Mouse (Mus musculus): Measurements from ENCODE around the gene Elob. TPM values are rescaled to one million over a fixed set of nuclear protein-coding genes. Genes with fewer than 3 reads are reported as not detected.
A peak's percentile ranks its signal among the peaks of the same experiment; 100 is the strongest.

The Elob gene
- polyA plus RNA-seq (2016; fragmentation: Nextera tagmentation; extraction: Ambion mirVana): 1,047 and 1,081 TPM in 2 replicates

DNA sequence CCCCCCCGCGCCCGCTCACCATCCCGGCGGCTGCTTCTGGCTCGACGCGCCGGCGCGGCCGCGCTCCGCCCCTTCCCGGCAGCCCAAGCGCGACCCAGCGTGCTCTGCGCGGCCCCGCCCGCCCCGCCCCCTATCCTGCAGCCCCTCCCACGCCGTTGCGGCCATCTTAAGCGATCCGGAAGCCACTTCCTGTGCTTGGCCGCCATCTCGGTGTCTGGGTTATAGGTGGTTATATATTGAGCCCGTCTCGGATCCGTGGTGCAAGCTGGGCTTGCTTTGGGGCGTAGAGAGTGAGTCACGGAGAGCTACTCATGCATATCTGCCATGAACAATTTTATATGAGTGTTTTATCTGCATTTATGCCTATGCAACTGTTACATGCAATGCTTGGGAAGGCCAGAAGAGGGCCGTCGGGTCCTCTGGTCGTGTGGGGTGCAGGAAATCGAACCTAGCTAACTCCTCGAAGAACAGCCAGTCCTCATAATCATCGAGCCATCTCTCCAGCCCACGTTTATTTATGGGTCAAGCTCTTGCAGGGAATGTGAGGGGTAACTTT lies at the start of gene Elob:
Elob (minus strand) TSS at position 73 of the 556 bp plus-strand sequence.
- Histone ChIP-seq H3K4me1 (peaks cover 40% of the 10 kb centered on the region), H3K36me3 (peaks cover 35% of the 10 kb centered on the region), H3K27me3 (ENCODE audit: low read depth, poor library complexity, severe bottlenecking) (peaks cover 9% of the 10 kb centered on the region; the same call in 1 of the 2 replicates), H3K4me3 (peak within 1 kb of the TSS; percentile 90), H3K9me3 (replicated peaks) (no peaks in the 10 kb centered on the region), H3K27ac (peak within 1 kb of the TSS; percentile 93)
- DNase-seq (ENCODE audit: low spot score): peak; percentile 93
- WGBS: 2% methylated on average over 40 of the region's 42 CpGs

- no peaks in the 10 kb centered on the region for H3K27me3 ChIP-seq (ENCODE audit: low read depth, poor library complexity, severe bottlenecking)
- H3K27ac ChIP-seq: no peak overlapping the region
- H3K4me1 ChIP-seq: peaks cover 5% of the 10 kb centered on the region; the same call in 1 of the 2 replicates
- DNase-seq (ENCODE audit: low spot score): no peak
- no peak overlapping the region for H3K4me3 ChIP-seq
- no peaks in the 10 kb centered on the region for H3K36me3 ChIP-seq
- H3K9me3 ChIP-seq (replicated peaks): no peaks in the 10 kb centered on the region
- 84% methylated on average over 2 of the region's 2 CpGs for WGBS
These were observed 48.2 kb upstream of the Elob start for GRCm38 (mm10) chr17:23877166-23877565.

GRCm38 (mm10) chr17:23876741-23877140 lies 47.8 kb upstream of the Elob start:
- Histone ChIP-seq H3K4me1 (peaks cover 5% of the 10 kb centered on the region; the same call in 1 of the 2 replicates), H3K27me3 (ENCODE audit: low read depth, poor library complexity, severe bottlenecking) (no peaks in the 10 kb centered on the region), H3K9me3 (replicated peaks) (no peaks in the 10 kb centered on the region), H3K36me3 (no peaks in the 10 kb centered on the region), H3K4me3 (no peak overlapping the region), H3K27ac (no peak overlapping the region)
- WGBS: 75% methylated on average over 3 of the region's 3 CpGs
- no peak for DNase-seq (ENCODE audit: low spot score)

DNA sequence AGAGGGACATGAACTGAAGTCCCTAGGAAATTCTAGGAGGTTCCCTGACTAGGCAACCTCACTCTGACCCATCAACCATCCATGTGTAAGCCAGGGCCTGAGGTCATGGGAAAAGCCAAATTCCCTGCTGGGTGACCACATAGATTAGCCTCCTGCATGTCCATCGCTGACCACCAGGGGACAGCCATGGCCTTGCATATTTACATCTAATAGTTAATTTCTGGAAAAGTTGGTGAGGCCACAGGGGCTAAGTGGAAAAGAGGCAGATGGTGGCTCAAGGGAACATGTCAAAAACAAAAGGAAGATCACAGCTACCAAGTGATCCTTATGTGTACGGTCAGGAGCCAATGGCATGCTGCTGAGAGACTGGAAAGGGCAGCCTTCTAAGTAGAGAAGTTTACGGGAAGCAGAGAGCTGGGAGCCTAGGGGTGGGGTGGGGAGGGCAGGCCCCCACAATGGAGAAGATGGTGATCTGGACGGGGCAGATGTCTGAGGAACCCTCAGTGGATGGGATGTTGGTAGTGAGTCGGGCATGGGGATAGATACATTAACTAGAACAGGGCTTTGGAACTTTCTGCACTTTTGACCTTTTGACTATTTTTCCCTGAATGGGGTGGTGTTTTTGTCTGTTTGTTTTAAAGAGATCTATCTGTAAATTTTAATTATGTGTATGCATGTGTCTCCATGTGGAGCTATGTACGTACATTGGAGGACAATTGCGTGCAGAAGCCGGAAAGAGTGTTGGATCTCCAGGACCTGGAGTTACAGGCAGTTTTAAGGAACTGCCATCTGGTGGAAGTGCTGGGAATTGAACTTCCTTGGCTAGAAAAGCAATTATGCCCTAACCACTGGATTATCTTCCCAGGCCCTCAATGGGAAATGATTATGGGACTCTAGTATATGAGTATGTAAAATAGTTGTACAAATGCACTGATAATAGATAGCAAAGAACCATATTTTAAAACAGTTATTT lies 45.2 kb upstream of the Elob start:
- DNase-seq (ENCODE audit: low spot score): peak; percentile 63
- Histone ChIP-seq H3K27me3 (ENCODE audit: low read depth, poor library complexity, severe bottlenecking) (no peaks in the 10 kb centered on the region), H3K9me3 (replicated peaks) (no peaks in the 10 kb centered on the region), H3K36me3 (no peaks in the 10 kb centered on the region), H3K4me3 (no peak overlapping the region), H3K27ac (no peak overlapping the region), H3K4me1 (peaks cover 13% of the 10 kb centered on the region)
- WGBS: 54% methylated on average over 8 of the region's 8 CpGs

DNA sequence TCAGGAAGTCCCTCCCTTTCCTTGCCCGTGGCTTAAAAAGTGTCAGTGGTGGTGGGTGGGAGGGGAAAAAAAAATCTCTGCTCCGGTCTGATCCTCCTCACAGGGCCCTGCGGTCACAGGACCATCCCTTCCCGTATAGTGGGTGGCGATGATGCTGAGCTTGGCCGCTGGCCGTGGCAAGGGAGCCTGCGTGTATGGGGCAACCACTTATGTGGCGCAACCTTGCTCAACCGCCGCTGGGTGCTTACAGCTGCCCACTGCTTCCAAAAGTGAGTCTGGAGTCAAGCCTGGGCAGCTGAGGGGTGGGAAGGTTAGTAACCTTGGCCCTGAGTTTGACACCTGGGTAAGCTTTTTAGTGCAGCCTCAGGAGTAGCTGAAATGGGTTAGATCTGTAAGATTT lies 39.6 kb upstream of the Elob start:
- Histone ChIP-seq H3K36me3 (no peaks in the 10 kb centered on the region), H3K4me3 (no peak overlapping the region), H3K27me3 (ENCODE audit: low read depth, poor library complexity, severe bottlenecking) (no peaks in the 10 kb centered on the region), H3K27ac (no peak overlapping the region), H3K9me3 (replicated peaks) (no peaks in the 10 kb centered on the region), H3K4me1 (peaks cover 8% of the 10 kb centered on the region; the same call in 1 of the 2 replicates)
- WGBS: 93% methylated on average over 11 of the region's 11 CpGs
- DNase-seq (ENCODE audit: low spot score): no peak

GRCm38 (mm10) chr17:23867756-23868155 lies 38.8 kb upstream of the Elob start, which contains the start of gene Prss21:
TSS of gene Prss21 (plus strand) at chr17:23868056.
- H3K27ac ChIP-seq: no peak within 1 kb of the TSS
- WGBS: 85% methylated on average over 15 of the region's 15 CpGs
- no peak for DNase-seq (ENCODE audit: low spot score)
- peaks cover 8% of the 10 kb centered on the region; the same call in 1 of the 2 replicates for H3K4me1 ChIP-seq
- no peaks in the 10 kb centered on the region for H3K36me3 ChIP-seq
- no peaks in the 10 kb centered on the region for H3K27me3 ChIP-seq (ENCODE audit: low read depth, poor library complexity, severe bottlenecking)
- no peak within 1 kb of the TSS for H3K4me3 ChIP-seq
- H3K9me3 ChIP-seq (replicated peaks): no peaks in the 10 kb centered on the region

- no peaks in the 10 kb centered on the region for H3K36me3 ChIP-seq
- 87% methylated on average over 4 of the region's 4 CpGs for WGBS
- H3K4me1 ChIP-seq: no peaks in the 10 kb centered on the region
- H3K9me3 ChIP-seq (replicated peaks): no peaks in the 10 kb centered on the region
- H3K27me3 ChIP-seq (ENCODE audit: low read depth, poor library complexity, severe bottlenecking): no peaks in the 10 kb centered on the region
- H3K27ac ChIP-seq: no peak overlapping the region
- DNase-seq (ENCODE audit: low spot score): no peak
- no peak overlapping the region for H3K4me3 ChIP-seq
These were observed 34.0 kb upstream of the Elob start for GRCm38 (mm10) chr17:23862926-23863325.

DNA sequence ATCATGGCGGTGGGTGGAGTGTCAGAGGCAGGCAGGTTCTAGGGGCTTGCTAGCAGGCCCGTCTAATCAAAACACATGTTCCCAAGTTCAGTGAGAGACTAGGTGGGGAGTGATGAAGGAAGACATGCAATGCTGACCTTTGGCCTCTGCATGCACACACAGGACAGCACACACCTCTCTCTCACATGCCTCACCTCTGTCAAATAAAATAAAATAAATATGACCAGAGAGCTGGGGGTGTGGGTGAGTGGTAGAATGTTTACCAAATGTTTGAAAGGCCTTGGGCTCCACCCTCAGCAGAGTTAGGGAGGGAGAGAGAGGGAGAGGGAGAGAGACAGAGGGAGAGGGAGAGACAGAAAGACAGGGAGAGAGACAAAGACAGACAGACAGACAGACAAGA lies 29.0 kb upstream of the Elob start:
- H3K4me1 ChIP-seq: peaks cover 8% of the 10 kb centered on the region
- H3K4me3 ChIP-seq: no peak overlapping the region
- no peak overlapping the region for H3K27ac ChIP-seq
- no peaks in the 10 kb centered on the region for H3K36me3 ChIP-seq
- WGBS: 70% methylated on average over 2 of the region's 2 CpGs
- no peak for DNase-seq (ENCODE audit: low spot score)
- H3K27me3 ChIP-seq (ENCODE audit: low read depth, poor library complexity, severe bottlenecking): no peaks in the 10 kb centered on the region
- H3K9me3 ChIP-seq (replicated peaks): no peaks in the 10 kb centered on the region

DNA sequence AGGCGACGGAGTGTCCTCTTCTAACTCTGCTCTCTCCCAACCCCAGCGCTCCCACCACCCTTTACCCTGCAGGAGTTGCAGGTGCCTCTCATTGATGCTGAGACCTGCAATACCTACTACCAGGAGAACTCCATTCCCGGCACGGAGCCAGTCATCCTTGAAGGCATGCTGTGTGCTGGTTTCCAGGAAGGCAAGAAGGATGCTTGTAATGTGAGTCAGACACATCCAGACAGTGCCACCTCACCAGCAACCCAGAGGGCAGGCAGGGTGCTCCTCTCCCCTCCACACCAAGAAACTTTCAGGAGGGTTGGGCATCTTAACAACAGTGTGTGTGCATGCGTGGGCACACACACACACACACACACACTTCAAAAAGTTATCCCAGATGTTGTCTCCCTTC lies 28.3 kb upstream of the Elob start:
- Histone ChIP-seq H3K4me1 (peaks cover 8% of the 10 kb centered on the region), H3K9me3 (replicated peaks) (no peaks in the 10 kb centered on the region), H3K36me3 (no peaks in the 10 kb centered on the region), H3K27me3 (ENCODE audit: low read depth, poor library complexity, severe bottlenecking) (no peaks in the 10 kb centered on the region), H3K4me3 (no peak overlapping the region), H3K27ac (peak overlapping the region; percentile 7; the same call in 1 of the 2 replicates)
- 85% methylated on average over 6 of the region's 6 CpGs for WGBS
- no peak for DNase-seq (ENCODE audit: low spot score)

DNA sequence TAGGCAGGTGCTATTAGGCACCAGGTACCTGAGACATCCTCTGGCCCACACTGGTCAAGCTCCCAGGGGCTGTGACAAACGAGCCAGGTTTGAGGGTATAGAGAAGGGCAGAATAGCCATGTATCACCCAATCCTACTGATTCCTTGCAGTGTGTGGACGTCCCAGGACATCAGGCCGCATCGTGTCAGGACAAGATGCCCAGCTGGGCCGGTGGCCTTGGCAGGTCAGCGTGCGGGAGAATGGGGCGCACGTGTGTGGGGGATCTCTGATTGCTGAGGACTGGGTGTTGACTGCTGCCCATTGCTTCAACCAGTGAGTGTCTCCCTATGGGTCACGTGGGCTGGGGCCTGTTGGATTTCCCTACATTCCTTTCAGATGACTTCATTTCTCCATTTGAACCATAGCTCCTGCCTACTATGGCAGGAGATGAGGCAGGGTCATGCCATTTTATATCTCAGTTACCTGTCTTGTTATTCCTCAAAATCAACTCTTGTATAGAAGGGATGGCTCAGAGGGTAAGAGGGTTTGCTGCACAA lies 25.4 kb upstream of the Elob start:
- H3K4me1 ChIP-seq: peaks cover 8% of the 10 kb centered on the region
- H3K27ac ChIP-seq: no peak overlapping the region
- no peaks in the 10 kb centered on the region for H3K9me3 ChIP-seq (replicated peaks)
- H3K4me3 ChIP-seq: no peak overlapping the region
- WGBS: 90% methylated on average over 10 of the region's 10 CpGs
- H3K27me3 ChIP-seq (ENCODE audit: low read depth, poor library complexity, severe bottlenecking): no peaks in the 10 kb centered on the region
- no peak for DNase-seq (ENCODE audit: low spot score)
- no peaks in the 10 kb centered on the region for H3K36me3 ChIP-seq

- peaks cover 8% of the 10 kb centered on the region for H3K4me1 ChIP-seq
- no peaks in the 10 kb centered on the region for H3K9me3 ChIP-seq (replicated peaks)
- H3K27ac ChIP-seq: no peak overlapping the region
- whole genome bisulfite sequencing: 48% methylated on average over 5 of the region's 5 CpGs
- DNase-seq (ENCODE audit: low spot score): peak; percentile 54
- H3K4me3 ChIP-seq: no peak overlapping the region
- no peaks in the 10 kb centered on the region for H3K36me3 ChIP-seq
- no peaks in the 10 kb centered on the region for H3K27me3 ChIP-seq (ENCODE audit: low read depth, poor library complexity, severe bottlenecking)
These were observed 24.4 kb upstream of the Elob start for GRCm38 (mm10) chr17:23853292-23853691.

- Histone ChIP-seq H3K4me1 (peaks cover 7% of the 10 kb centered on the region), H3K9me3 (replicated peaks) (no peaks in the 10 kb centered on the region), H3K4me3 (no peak overlapping the region), H3K27me3 (ENCODE audit: low read depth, poor library complexity, severe bottlenecking) (no peaks in the 10 kb centered on the region), H3K27ac (0 out of 2 replicates have a peak overlapping the region, but pooled peaks have one; percentile 42), H3K36me3 (no peaks in the 10 kb centered on the region)
- DNase-seq (ENCODE audit: low spot score): peak; percentile 77
- 66% methylated on average over 19 of the region's 19 CpGs for WGBS
These were observed 22.2 kb upstream of the Elob start for GRCm38 (mm10) chr17:23850853-23851749.
